Mouse (Mus musculus) ES-E14 (cell line): ENCODE data around the gene Slc25a33. TPM values are rescaled to one million over a fixed set of nuclear protein-coding genes. Genes with fewer than 3 reads are reported as not detected.
"Not testable (repeated sequence)": the region's sequence is repeated elsewhere in the genome, so short reads cannot be mapped to it uniquely, and the experiment has no call there.

Source experiments
- DNase-seq: peaks from one replicate; pipeline ENCODE4 v3.0.0-alpha.2; 2013; ENCODE audit warnings: low read depth, low spot score
- H3K27ac ChIP-seq: 2 replicates; pipeline ENCODE4 v1.5.1; 2012; ENCODE audit warnings: low read depth, mild to moderate bottlenecking, low read length, moderate library complexity, mixed read lengths; ENCODE audit not compliant: poor library complexity, insufficient read depth, severe bottlenecking
- H3K36me3 ChIP-seq: 2 replicates; pipeline ENCODE4 v1.6.1; 2012; ENCODE audit warnings: mild to moderate bottlenecking, low read length, moderate library complexity, mixed read lengths; ENCODE audit not compliant: control insufficient read depth, poor library complexity, insufficient read depth, severe bottlenecking
- H3K4me1 ChIP-seq, 2 experiments: fragments of 150-350 bp in 1 of 2; sonication (generic) in 1 of 2; 2 replicates each; pipeline ENCODE4 v1.6.1; 2012; ENCODE audit warnings: low read length in 2 of 2, mild to moderate bottlenecking in 1 of 2, mixed read lengths in 1 of 2; ENCODE audit not compliant: control insufficient read depth in 2 of 2, insufficient read depth in 2 of 2, poor library complexity in 1 of 2
- H3K4me3 ChIP-seq, 2 experiments: fragments of 150-350 bp in 1 of 2; sonication (generic) in 1 of 2; 2 replicates each; pipeline ENCODE4 v1.5.1; 2012; ENCODE audit warnings: low read length in 2 of 2, low read depth in 1 of 2, mild to moderate bottlenecking in 1 of 2, mixed read lengths in 1 of 2; ENCODE audit not compliant: insufficient read depth in 1 of 2, poor library complexity in 1 of 2, severe bottlenecking in 1 of 2
- H3K9ac ChIP-seq: 2 replicates; pipeline ENCODE4 v1.6.1; 2012; ENCODE audit warnings: low read depth, mild to moderate bottlenecking, low read length, mixed read lengths; ENCODE audit not compliant: poor library complexity, insufficient read depth, severe bottlenecking
- H3K9me3 ChIP-seq: fragments of 150-350 bp; sonication (generic); 2 replicates; pipeline ENCODE4 v1.6.1; 2012; ENCODE audit warnings: low read depth, mild to moderate bottlenecking, low read length; ENCODE audit not compliant: control insufficient read depth, insufficient read depth
- CHD2 ChIP-seq: IDR thresholded peaks from 2 replicates; pipeline ENCODE4 v1.6.1; 2014; ENCODE audit warnings: mild to moderate bottlenecking, low read depth, low read length, inconsistent platforms
- HCFC1 ChIP-seq: IDR thresholded peaks from 2 replicates; pipeline ENCODE4 v1.6.1; 2012; ENCODE audit warnings: low read length, inconsistent platforms, borderline replicate concordance; ENCODE audit not compliant: insufficient read depth
- MAFK ChIP-seq: IDR thresholded peaks from 2 replicates; pipeline ENCODE4 v1.6.1; 2014; ENCODE audit warnings: mild to moderate bottlenecking, low read depth, low read length, inconsistent platforms; ENCODE audit not compliant: insufficient read depth
- ZC3H11A ChIP-seq: IDR thresholded peaks from 2 replicates; pipeline ENCODE4 v1.6.1; 2012; ENCODE audit warnings: low read depth, mild to moderate bottlenecking, inconsistent platforms, low read length, borderline replicate concordance
- ZNF384 ChIP-seq: IDR thresholded peaks from 2 replicates; pipeline ENCODE4 v1.6.1; 2012; ENCODE audit warnings: low read depth, low read length, inconsistent platforms
- in situ Hi-C, 2 experiments: fragments of 600-800 bp; cut with MboI; formaldehyde crosslinking; loops; one replicate each; pipeline ENCODE4 v1.15.1; 2025; ENCODE audit warnings: low sequenced_read_pairs in 2 of 2, inconsistent platforms in 1 of 2; ENCODE audit not compliant: unreplicated experiment in 2 of 2
- total RNA-seq: library from RNA; depleted of rRNA; stranded (reverse); fragments of 300-350 nt; gene quantifications from 2 replicates; pipeline ENCODE4 v1.2.3, GENCODE M21; 2012

Gene Slc25a33
- total RNA-seq, 1 experiment, result 12.2 TPM

DNA sequence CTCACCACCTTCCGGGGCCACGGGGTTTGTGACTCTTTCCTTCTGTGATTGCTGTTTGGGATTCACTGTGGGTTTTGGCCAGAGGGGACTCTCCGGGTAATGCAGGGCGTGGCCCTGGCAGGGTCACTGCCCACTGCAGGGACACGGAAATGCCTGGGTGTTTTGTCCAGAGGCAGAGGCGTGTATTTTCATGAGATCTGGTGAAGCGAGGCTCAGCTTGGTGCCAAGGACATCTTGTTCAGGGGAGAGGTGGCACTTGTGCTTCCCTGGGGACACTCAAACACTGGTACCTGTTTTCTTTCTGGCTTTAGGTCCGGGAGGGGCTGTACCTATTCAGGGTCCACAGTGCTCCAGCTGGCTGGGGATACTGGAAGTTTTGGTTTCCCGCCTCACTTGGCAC lies 42.5 kb upstream of the Slc25a33 start:
- H3K4me3 ChIP-seq, result no peak overlapping the region
- no peaks in the 10 kb centered on the region for H3K36me3 ChIP-seq
- DNase-seq, result no peak
- in situ Hi-C loops, result no loop called here
- TF ChIP-seq HCFC1 (no peak), ZC3H11A (no peak), MAFK (no peak), ZNF384 (no peak), CHD2 (no peak)
- H3K9me3 ChIP-seq, result no peaks in the 10 kb centered on the region
- no peak overlapping the region for H3K9ac ChIP-seq
- no peaks in the 10 kb centered on the region for H3K4me1 ChIP-seq
- no peak overlapping the region for H3K27ac ChIP-seq

GRCm38 (mm10) chr4:149815586-149815985 lies 41.5 kb upstream of the Slc25a33 start:
- H3K9me3 ChIP-seq, result no peaks in the 10 kb centered on the region
- no peaks in the 10 kb centered on the region for H3K4me1 ChIP-seq
- no peak overlapping the region for H3K9ac ChIP-seq
- no peak overlapping the region for H3K27ac ChIP-seq
- no peak overlapping the region for H3K4me3 ChIP-seq
- in situ Hi-C loops, result no loop called here
- DNase-seq, result no peak
- TF ChIP-seq ZC3H11A (no peak), HCFC1 (no peak), CHD2 (no peak), MAFK (no peak), ZNF384 (no peak)
- H3K36me3 ChIP-seq, result no peaks in the 10 kb centered on the region

DNA sequence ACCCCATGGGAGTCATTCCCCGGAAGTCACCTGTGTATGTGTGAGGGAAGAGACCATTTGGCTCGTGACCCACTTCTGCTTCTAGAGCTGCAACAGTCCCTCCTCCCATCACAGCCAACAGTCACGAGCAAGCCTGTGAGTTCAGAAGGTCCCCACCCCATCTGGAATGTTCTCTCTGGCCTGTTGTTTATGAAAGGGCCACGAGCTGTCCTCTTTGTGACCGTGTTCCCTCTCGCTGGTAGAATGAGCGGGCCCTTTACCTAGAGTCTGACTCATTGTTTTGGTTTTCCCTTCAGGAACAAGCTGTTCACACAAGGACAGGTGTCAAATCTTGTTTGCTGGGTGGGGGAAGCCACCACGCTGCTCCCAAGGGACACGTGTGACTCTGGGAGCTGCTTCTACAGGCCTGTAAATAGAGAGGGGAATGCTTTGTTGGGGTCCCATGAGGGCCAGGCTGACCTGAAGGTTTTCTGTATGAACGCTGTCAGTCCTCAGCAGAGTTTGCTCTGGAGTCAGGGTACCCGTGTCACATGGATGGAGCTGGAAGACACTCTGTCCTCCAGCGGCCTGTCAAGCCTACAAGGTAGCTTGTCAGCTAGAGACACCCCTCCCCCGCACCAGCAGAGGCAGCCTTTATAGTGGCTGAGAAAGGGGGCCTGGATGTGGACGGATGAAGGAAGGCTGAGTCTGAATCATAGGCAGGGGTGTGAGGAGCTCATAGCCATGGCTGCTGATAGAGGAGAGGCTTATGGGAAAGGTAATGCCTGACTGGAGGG lies 39.5 kb upstream of the Slc25a33 start:
- no peak overlapping the region for H3K27ac ChIP-seq

DNA sequence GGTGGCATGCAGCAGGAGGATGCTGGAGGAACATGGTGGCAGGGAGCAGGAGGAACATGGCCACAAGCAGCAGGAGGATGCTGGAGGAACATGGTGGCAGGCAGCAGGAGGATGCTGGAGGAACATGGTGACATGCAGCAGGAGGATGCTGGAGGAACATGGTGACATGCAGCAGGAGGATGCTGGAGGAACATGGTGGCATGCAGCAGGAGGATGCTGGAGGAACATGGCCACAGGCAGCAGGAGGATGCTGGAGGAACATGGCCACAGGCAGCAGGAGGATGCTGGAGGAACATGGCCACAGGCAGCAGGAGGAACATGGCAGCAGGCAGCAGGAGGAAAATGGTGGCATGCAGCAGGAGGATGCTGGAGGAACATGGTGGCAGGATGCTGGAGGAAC lies 36.3 kb upstream of the Slc25a33 start:
- in situ Hi-C loops, H3K9ac ChIP-seq, DNase-seq, H3K9me3 ChIP-seq, H3K4me1 ChIP-seq, H3K4me3 ChIP-seq, H3K36me3 ChIP-seq, H3K27ac ChIP-seq: not testable (repeated sequence)

More for the DNA sequence above, 39.5 kb upstream of the Slc25a33 start:
- Histone ChIP-seq H3K9ac (no peak overlapping the region), H3K9me3 (no peaks in the 10 kb centered on the region), H3K4me1 (no peaks in the 10 kb centered on the region), H3K4me3 (no peak overlapping the region), H3K36me3 (no peaks in the 10 kb centered on the region)
- in situ Hi-C loops, result no loop called here
- no peak for DNase-seq
- no peak for TF ChIP-seq HCFC1
- no peak for TF ChIP-seq ZC3H11A
- TF ChIP-seq ZNF384, result no peak
- no peak for TF ChIP-seq MAFK
- TF ChIP-seq CHD2, result no peak
